Mouse (Mus musculus) layer of hippocampus, adult 11-12 months (tissue): ENCODE data around the gene Celsr2.

Experiments
- DNase-seq: peaks from one replicate; pipeline ENCODE4 v3.0.0; 2022; ENCODE audit warnings: low spot score

Gene Celsr2

GRCm38 (mm10) chr3:108378875-108379663, 36.3 kb downstream of the Celsr2 start:
- no peak for DNase-seq

- no peak for DNase-seq
These were observed 42.7 kb downstream of the Celsr2 start for GRCm38 (mm10) chr3:108372691-108373090.

GRCm38 (mm10) chr3:108372274-108372673, 43.1 kb downstream of the Celsr2 start:
- DNase-seq, result no peak

GRCm38 (mm10) chr3:108368721-108369120, 46.6 kb downstream of the Celsr2 start:
- no peak for DNase-seq

GRCm38 (mm10) chr3:108367828-108368227, 47.5 kb downstream of the Celsr2 start:
- DNase-seq, result no peak

GRCm38 (mm10) chr3:108367173-108367572, 48.2 kb downstream of the Celsr2 start:
- DNase-seq, result no peak

- no peak for DNase-seq
These were observed 50.9 kb downstream of the Celsr2 start, which contains the start of gene Mybphl for GRCm38 (mm10) chr3:108364270-108364995. TSS of gene Mybphl (plus strand) at chr3:108364911.

GRCm38 (mm10) chr3:108363626-108364025, 51.7 kb downstream of the Celsr2 start:
- DNase-seq, result no peak

GRCm38 (mm10) chr3:108360894-108361293, 54.5 kb downstream of the Celsr2 start:
- no peak for DNase-seq

GRCm38 (mm10) chr3:108358445-108358844, 56.9 kb downstream of the Celsr2 start:
- DNase-seq, result peak; percentile 64

- no peak for DNase-seq
These were observed 58.3 kb downstream of the Celsr2 start for GRCm38 (mm10) chr3:108357051-108357450.

- no peak for DNase-seq
These were observed 60.1 kb downstream of the Celsr2 start for GRCm38 (mm10) chr3:108355245-108355644.

- no peak for DNase-seq
These were observed 67.0 kb downstream of the Celsr2 start for GRCm38 (mm10) chr3:108348376-108348775.

- no peak for DNase-seq
These were observed 69.5 kb downstream of the Celsr2 start for GRCm38 (mm10) chr3:108345855-108346254.

GRCm38 (mm10) chr3:108342185-108342584, 73.2 kb downstream of the Celsr2 start:
- no peak for DNase-seq

- DNase-seq, result no peak
These were observed 74.3 kb downstream of the Celsr2 start for GRCm38 (mm10) chr3:108341040-108341439.
